Mouse (Mus musculus): Measurements from ENCODE around the gene Creb3l1.

The Creb3l1 gene

DNA sequence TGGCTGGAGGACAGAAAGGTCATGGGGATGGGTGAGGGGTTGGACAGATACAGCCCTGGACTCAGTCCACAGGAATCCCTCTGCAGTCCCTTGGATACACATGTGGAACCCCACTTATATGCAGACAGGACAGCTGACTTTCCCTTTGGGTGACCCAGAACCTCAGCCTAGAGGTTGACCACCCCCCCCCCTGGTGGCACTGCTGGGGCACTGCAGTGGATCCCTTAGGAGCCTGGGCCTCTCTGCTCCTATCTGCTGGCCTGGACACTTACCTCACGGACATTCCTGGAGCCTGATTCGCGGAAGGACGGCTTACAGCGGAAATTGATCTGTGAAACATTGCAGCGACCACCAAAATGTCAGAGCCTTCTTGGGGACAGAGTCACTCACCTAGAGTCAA is 81.9 kb downstream of the Creb3l1 start:
- DNase-seq, result peak in 1 of 2 experiments; percentile 50

DNA sequence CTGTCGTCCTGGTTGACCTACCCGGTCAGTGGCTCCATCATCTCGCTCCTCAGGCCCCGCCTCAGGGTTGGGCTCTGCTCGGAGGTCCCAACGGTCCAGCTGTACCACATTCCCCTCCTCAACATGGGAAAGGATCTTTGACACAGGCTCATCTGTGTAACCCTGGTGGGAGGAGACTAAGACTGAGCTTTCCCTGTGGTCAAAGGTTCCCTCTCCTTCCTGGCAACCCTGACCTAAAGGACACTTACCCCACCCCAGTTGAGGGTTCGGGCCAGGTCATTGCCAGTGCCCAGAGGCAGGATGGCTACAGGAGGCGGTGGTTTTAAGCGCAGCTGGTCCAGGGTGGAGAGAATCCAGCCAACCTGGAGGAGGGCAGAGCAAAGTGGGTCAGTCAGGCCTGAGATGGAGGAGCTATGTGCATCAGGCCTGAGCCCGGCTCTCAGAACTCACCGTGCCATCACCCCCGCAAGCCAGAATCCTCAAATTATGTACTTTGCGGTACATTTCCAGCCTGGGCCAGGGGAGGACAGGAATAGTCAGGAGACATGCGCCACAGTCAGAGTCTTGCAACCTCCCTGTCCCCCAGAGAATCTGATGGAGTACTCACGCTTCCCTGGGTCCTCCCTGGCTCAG is 84.9 kb downstream of the Creb3l1 start:
- no peak for DNase-seq

DNA sequence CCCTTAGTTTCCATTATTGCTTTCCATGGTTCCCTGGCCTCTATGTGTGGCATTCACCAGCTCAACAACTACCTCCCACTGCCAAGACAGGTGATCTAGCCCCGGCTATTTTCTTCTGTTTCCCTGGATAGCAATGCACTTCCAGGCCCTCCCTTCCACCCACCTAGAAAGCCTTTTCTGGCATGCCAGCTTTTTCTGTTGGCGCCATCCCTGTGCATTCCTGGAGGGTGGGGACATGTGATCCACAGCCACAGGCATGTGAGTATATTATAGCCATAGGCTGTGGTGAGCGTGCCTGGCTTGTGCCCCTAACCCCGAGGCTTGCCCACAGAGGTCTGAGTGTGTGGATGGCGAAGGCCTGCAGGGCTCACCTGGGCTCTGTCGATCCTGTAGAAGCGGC is 88.1 kb downstream of the Creb3l1 start:
- no peak for DNase-seq

DNA sequence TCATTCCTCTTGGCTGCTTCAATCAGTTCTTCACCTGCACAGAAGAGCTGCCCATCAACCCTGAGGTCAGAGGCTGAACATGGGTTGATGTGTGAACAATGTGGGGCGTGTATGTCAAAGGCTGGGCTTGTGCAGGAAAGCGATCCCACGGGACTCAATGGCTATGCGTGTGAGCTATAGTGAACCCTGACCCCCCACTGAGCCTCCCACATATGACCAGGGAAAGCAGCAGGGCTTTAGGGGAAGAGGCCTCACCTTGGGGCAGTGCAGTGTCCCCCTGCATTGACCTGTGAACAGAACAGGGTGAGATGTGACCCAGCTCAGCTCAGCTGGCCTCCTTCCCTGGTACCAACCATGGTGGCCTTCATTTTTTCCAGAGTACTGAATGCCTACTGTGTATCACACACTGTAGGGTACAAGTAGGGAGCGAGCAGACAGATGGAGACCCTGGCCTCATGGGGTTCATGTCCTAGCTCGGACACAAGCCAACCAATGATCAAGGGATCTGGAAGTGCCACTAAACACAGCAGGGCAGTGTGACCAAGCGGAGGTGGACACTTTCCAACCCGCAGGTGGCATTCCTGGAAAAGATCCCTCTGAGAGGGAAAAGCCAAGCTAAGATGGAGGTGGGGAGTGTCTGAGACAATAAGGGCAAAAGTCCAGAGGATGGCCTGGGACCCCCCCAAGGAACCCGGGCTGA is 89.3 kb downstream of the Creb3l1 start:
- no peak for DNase-seq

DNA sequence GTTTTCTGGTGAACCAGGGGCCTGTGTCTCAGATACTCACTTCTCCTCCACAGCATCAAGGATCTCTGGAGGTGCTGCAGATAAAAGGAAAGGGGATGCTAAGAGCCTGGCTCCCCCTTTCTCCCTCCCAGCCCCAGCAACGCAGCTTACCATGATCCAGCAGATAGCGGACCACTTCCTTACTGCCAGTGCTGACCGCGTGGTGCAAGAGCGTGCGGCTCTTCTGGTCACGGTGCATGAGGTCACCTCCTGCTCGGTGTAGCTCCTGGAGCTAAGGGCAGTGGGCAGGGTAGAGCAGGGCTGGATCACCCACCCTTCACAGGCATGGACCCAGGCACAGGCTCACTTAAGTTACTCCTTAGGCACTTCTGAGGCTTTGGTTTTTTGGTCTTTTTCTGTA is 90.3 kb downstream of the Creb3l1 start:
- DNase-seq, result no peak

DNA sequence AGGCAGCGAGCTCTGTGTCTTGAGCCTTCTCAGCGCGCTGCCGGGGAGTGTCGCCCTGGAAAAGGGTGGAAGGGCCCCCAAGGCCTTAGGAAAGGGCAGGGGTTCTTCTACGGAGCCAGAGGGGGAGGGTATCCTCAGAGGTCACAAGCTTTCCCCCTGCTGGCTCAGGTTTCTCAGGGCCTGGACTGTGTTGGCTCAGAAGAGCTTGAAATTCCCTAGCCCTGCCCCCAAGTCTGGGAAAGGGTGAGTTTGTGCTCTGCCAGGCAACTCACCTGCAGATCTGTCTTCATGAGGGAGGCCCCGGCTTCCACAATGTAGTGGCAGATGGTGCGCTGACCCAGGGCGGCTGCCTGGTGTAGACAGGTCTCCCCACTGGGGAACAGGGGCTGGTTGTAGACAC is 90.8 kb downstream of the Creb3l1 start:
- peak in 1 of 2 experiments; percentile 31 for DNase-seq

DNA sequence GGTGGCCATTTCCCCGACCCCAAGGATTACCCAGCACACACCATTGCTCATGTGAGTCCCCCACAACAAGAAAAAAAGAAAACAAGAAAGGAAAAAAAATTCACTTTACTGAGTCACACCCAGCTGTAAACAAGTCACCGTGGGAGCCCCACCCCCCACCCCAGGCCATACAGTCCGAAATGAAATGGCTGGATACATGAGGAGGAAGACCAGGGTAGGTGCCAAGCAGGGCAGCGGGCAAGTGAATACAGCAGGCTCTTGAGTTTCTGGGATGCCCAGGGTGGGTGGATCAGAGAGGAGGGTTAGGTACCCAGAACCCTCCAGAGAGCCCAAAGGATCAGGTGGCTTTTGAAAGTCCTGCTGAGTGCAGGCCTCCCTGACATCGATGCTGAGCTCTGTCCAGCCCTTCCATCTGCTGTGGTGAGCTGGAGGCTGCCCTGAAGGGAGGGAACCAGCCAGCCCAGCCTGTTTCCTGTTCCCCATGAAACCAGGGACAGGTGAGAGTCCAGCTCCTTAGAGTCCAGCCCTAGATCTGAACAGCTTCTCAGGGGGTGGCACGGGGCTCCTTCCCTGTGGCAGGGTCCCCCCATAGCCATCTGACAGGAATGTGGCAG is 91.5 kb downstream of the Creb3l1 start:
- peak in 1 of 2 experiments; percentile 33 for DNase-seq

Measured in kidney, postnatal 4 days (tissue).